Mouse (Mus musculus) erythroblast, embryonic 14.5 days (primary cell): Measurements from ENCODE around the gene Tlcd2.

Source experiments
- GATA1 ChIP-seq: IDR thresholded peaks from 2 replicates; pipeline ENCODE4 v1.6.1; 2012; ENCODE audit warnings: low read length, inconsistent platforms, mixed read lengths
- TAL1 ChIP-seq: IDR thresholded peaks from 3 replicates; pipeline ENCODE4 v1.6.1; 2012; ENCODE audit warnings: low read length, inconsistent platforms, mixed read lengths

DNA sequence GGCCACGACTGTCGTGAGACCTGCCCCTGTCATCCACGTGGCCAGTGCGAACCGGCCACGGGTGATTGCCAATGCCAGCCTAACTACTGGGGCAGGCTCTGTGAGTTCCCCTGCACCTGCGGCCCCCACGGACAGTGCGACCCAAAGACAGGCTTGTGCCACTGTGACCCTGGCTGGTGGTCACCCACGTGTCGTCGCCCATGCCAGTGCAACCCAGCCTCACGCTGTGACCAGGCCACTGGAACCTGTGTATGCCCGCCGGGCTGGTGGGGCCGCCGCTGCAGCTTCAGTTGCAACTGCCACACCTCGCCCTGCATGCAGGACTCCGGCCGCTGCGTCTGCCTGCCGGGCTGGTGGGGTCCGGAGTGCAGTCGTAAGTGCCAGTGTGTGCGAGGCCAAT is 53.7 kb downstream of the Tlcd2 start:
- TF ChIP-seq GATA1 (no peak), TAL1 (no peak)
